Mouse (Mus musculus): ENCODE measurements at regions not wholly inside any gene's neighbourhood (a gene's known extent, or its start where the extent isn't known, plus 50 kb on each side); places are given as distances from the start of the nearest gene placed in this dataset.

- TF ChIP-seq CTCF (IDR thresholded peaks at IDR 0.05; ENCODE audit: low read depth) (no peak), EP300 (IDR thresholded peaks at IDR 0.05; ENCODE audit: low read depth) (no peak)
Measured at GRCm38 (mm10) chr3:52836780-52837179, 180.3 kb downstream of the Cog6 start.
